ENCODE assay signal across 8 mouse cellular contexts in genomic region chr6:34927156-34927555, GRCm38 (mm10). TPM values are rescaled to one million over a fixed set of nuclear protein-coding genes. Genes with fewer than 3 reads are reported as not detected.
DNase-seq lines count a peak whose midpoint lies in the region; ATAC-seq and TF ChIP-seq lines count a peak whose summit lies in the region.

No protein-coding gene starts in this region.

- no peaks in the 10 kb centered on the region for H3K79me2 ChIP-seq in liver, adult 2 months (ENCODE audit: control insufficient read depth, insufficient read depth, low read length)

- no peak overlapping the region for H3K4me3 ChIP-seq in bone marrow macrophage, adult 2 months (ENCODE audit: insufficient read depth, low read length)
- H3K4me3 ChIP-seq in kidney, adult 2 months (ENCODE audit: insufficient read depth, low read depth, low read length): no peak overlapping the region
- H3K4me3 ChIP-seq in liver, adult 2 months (ENCODE audit: insufficient read depth, low read depth, low read length): no peak overlapping the region
- no peak overlapping the region for H3K4me3 ChIP-seq in neural tube, embryonic 13.5 days

- TF ChIP-seq POLR2A in bone marrow macrophage, adult 2 months (IDR thresholded peaks at IDR 0.05; ENCODE audit: borderline replicate concordance, low read depth, low read length): no peak
- TF ChIP-seq POLR2A in kidney, adult 2 months (IDR thresholded peaks at IDR 0.05; ENCODE audit: low read depth, low read length): no peak
- TF ChIP-seq POLR2A in liver, adult 2 months (IDR thresholded peaks at IDR 0.05; ENCODE audit: extremely low read depth, insufficient read depth, low read length): no peak

- peak; percentile 70 to 83 for DNase-seq in left cerebral cortex, adult 18-20 months (ENCODE audit: low spot score in 2 of 2)
- DNase-seq in left cerebral cortex, adult 11 months (ENCODE audit: low spot score): no peak
- peak; percentile 76 for DNase-seq in kidney, adult 2 months
- peak; percentile 34 for DNase-seq in liver, adult 2 months (ENCODE audit: extremely low read depth, low read depth, low spot score)
- peak; percentile 76 for DNase-seq in thymus, postnatal 14 days

- H3K4me2 ChIP-seq in neural tube, embryonic 13.5 days: no peak overlapping the region

- H3K9me3 ChIP-seq in neural tube, embryonic 13.5 days: no peaks in the 10 kb centered on the region

- peak; percentile 77 for ATAC-seq in erythroblast, adult 5-6 weeks (replicated peaks; ENCODE audit: low FRiP score, poor library complexity, severe bottlenecking)
- peak; percentile 43; the same call in 1 of the 2 replicates for ATAC-seq in neural tube, embryonic 13.5 days (ENCODE audit: low read depth)

- no peaks in the 10 kb centered on the region for H3K4me1 ChIP-seq in bone marrow macrophage, adult 2 months (ENCODE audit: control insufficient read depth, insufficient read depth, low read length)
- no peaks in the 10 kb centered on the region for H3K4me1 ChIP-seq in kidney, adult 2 months (ENCODE audit: control insufficient read depth, insufficient read depth, low read length)
- H3K4me1 ChIP-seq in liver, adult 2 months (ENCODE audit: control insufficient read depth, insufficient read depth, low read length): no peaks in the 10 kb centered on the region
- no peaks in the 10 kb centered on the region for H3K4me1 ChIP-seq in neural tube, embryonic 13.5 days (replicated peaks)

- peak; percentile 67; the same call in 1 of the 2 replicates for TF ChIP-seq CTCF in bone marrow macrophage, adult 2 months (IDR thresholded peaks at IDR 0.05; ENCODE audit: low read depth, low read length)
- peak; percentile 83 for TF ChIP-seq CTCF in kidney, adult 2 months (conservative IDR thresholded peaks at IDR 0.05; ENCODE audit: insufficient read depth, insufficient read length, low read depth, low read length)
- TF ChIP-seq CTCF in liver, adult 2 months (IDR thresholded peaks at IDR 0.05; ENCODE audit: low read depth, low read length): peak; percentile 82

- no peaks in the 10 kb centered on the region for H3K27me3 ChIP-seq in kidney, adult 2 months (replicated peaks; ENCODE audit: control insufficient read depth, insufficient read depth, low read length)
- H3K27me3 ChIP-seq in liver, adult 2 months (ENCODE audit: control insufficient read depth, insufficient read depth, low read length): no peaks in the 10 kb centered on the region
- H3K27me3 ChIP-seq in neural tube, embryonic 13.5 days: no peaks in the 10 kb centered on the region

- 36% methylated on average over 4 of the region's 4 CpGs for WGBS in kidney, adult 2 months
- 35% methylated on average over 4 of the region's 4 CpGs for WGBS in liver, adult 2 months
- 47% methylated on average over 4 of the region's 4 CpGs for WGBS in neural tube, embryonic 13.5 days

- no peak overlapping the region for H3K9ac ChIP-seq in liver, adult 2 months (ENCODE audit: low read depth, low read length)
- H3K9ac ChIP-seq in neural tube, embryonic 13.5 days: no peak overlapping the region

- no peaks in the 10 kb centered on the region for H3K36me3 ChIP-seq in kidney, adult 2 months (ENCODE audit: control insufficient read depth, insufficient read depth, low read length)
- no peaks in the 10 kb centered on the region for H3K36me3 ChIP-seq in liver, adult 2 months (ENCODE audit: control insufficient read depth, insufficient read depth, low read length)
- H3K36me3 ChIP-seq in neural tube, embryonic 13.5 days: no peaks in the 10 kb centered on the region

- no peak overlapping the region for H3K27ac ChIP-seq in bone marrow macrophage, adult 2 months (ENCODE audit: insufficient read depth, low read depth, low read length)
- no peak overlapping the region for H3K27ac ChIP-seq in kidney, adult 2 months (ENCODE audit: insufficient read depth, low read depth, low read length)
- no peak overlapping the region for H3K27ac ChIP-seq in liver, adult 2 months (replicated peaks; ENCODE audit: insufficient read depth, low read depth, low read length)
- H3K27ac ChIP-seq in neural tube, embryonic 13.5 days (replicated peaks): no peak overlapping the region

RNA-seq across cellular contexts. Expression of gene Stra8, which starts 7.2 kb away (rescaled TPM):
- not detected for total RNA-seq in left cerebral cortex, adult 18-20 months (2021)
- polyA plus RNA-seq in bone marrow macrophage, adult 2 months (2012; ENCODE audit: insufficient read depth, insufficient read length, missing spikeins): not detected in 2 replicates
- total RNA-seq in erythroblast, adult 5-6 weeks (2015; ENCODE audit: low replicate concordance): not detected in 2 replicates
- total RNA-seq in erythroblast, adult 5-6 weeks (2017; ENCODE audit: low replicate concordance): not detected in 2 replicates
- polyA plus RNA-seq in kidney, adult 2 months (2012; rRNA removed): not detected in 2 replicates
- not detected in 2 replicates for total RNA-seq in liver, adult 2 months (2014; rRNA removed)
- polyA plus RNA-seq in liver, adult 2 months (2012; rRNA removed): not detected in 2 replicates
- polyA plus RNA-seq in neural tube, embryonic 13.5 days (2015; fragmentation: Nextera tagmentation; extraction: Ambion mirVana): not detected in 2 replicates

RNA-seq across cellular contexts. Expression of gene Wdr91, which starts 16.5 kb away (rescaled TPM):
- 10 to 100 TPM; 30.2 to 33.2 TPM for total RNA-seq in left cerebral cortex, adult 18-20 months (2021)
- polyA plus RNA-seq in bone marrow macrophage, adult 2 months (2012; ENCODE audit: insufficient read depth, insufficient read length, missing spikeins): 85.3 and 90.3 TPM in 2 replicates
- 35.7 and 37.4 TPM in 2 replicates for total RNA-seq in erythroblast, adult 5-6 weeks (2015; ENCODE audit: low replicate concordance)
- total RNA-seq in erythroblast, adult 5-6 weeks (2017; ENCODE audit: low replicate concordance): 53.2 and 72.1 TPM in 2 replicates
- polyA plus RNA-seq in kidney, adult 2 months (2012; rRNA removed): 56.0 and 60.5 TPM in 2 replicates
- 9.5 and 14.9 TPM in 2 replicates for total RNA-seq in liver, adult 2 months (2014; rRNA removed)
- polyA plus RNA-seq in liver, adult 2 months (2012; rRNA removed): 23.4 and 28.0 TPM in 2 replicates
- 12.8 and 13.6 TPM in 2 replicates for polyA plus RNA-seq in neural tube, embryonic 13.5 days (2015; fragmentation: Nextera tagmentation; extraction: Ambion mirVana)

RNA-seq across cellular contexts. Expression of gene Cyren, which starts 49.3 kb away (rescaled TPM):
- total RNA-seq in left cerebral cortex, adult 18-20 months (2021): 1 to 10 TPM; 4.1 to 5.6 TPM
- polyA plus RNA-seq in bone marrow macrophage, adult 2 months (2012; ENCODE audit: insufficient read depth, insufficient read length, missing spikeins): 10.6 and 11.6 TPM in 2 replicates
- 4.0 and 8.1 TPM in 2 replicates for total RNA-seq in erythroblast, adult 5-6 weeks (2015; ENCODE audit: low replicate concordance)
- total RNA-seq in erythroblast, adult 5-6 weeks (2017; ENCODE audit: low replicate concordance): 5.8 and 9.8 TPM in 2 replicates
- polyA plus RNA-seq in kidney, adult 2 months (2012; rRNA removed): 6.4 and 6.7 TPM in 2 replicates
- 2.0 and 3.0 TPM in 2 replicates for total RNA-seq in liver, adult 2 months (2014; rRNA removed)
- 2.7 and 3.2 TPM in 2 replicates for polyA plus RNA-seq in liver, adult 2 months (2012; rRNA removed)
- polyA plus RNA-seq in neural tube, embryonic 13.5 days (2015; fragmentation: Nextera tagmentation; extraction: Ambion mirVana): 10.1 and 10.6 TPM in 2 replicates
